Mouse (Mus musculus) G1E (cell line): Measurements from ENCODE around the gene Tubb4a.

ENCODE experiments used
- CTCF ChIP-seq: IDR thresholded peaks from 2 replicates; pipeline ENCODE4 v1.5.1; 2012; ENCODE audit warnings: low read depth, low read length, inconsistent platforms, mixed read lengths
- GATA1 ChIP-seq: IDR thresholded peaks from 2 replicates; pipeline ENCODE4 v1.6.1; 2012; ENCODE audit warnings: borderline replicate concordance, low read length, inconsistent platforms, mixed read lengths
- POLR2AphosphoS5 ChIP-seq: IDR thresholded peaks from 2 replicates; pipeline ENCODE4 v1.6.1; 2012; ENCODE audit warnings: low read depth, low read length, inconsistent platforms; ENCODE audit not compliant: insufficient replicate concordance
- TAL1 ChIP-seq: conservative IDR thresholded peaks from 2 replicates; pipeline ENCODE4 v1.6.1; 2012; ENCODE audit warnings: low read depth, low read length, inconsistent platforms, mixed read lengths

GRCm38 (mm10) chr17:57124792-57125191 is 37.2 kb upstream of the Tubb4a start:
- TF ChIP-seq GATA1: no peak
- TF ChIP-seq CTCF: no peak
- TF ChIP-seq POLR2AphosphoS5: no peak
- TF ChIP-seq TAL1: no peak
